Mouse (Mus musculus) granulocyte monocyte progenitor cell, adult 5-6 weeks (primary cell): ENCODE data around the gene Ano6. TPM values are rescaled to one million over a fixed set of nuclear protein-coding genes. Genes with fewer than 3 reads are reported as not detected.

Source experiments
- ATAC-seq: replicated peaks from 2 replicates; pipeline ENCODE4 v1.8.0; 2016; ENCODE audit warnings: mild to moderate bottlenecking, moderate TSS enrichment, inconsistent platforms; ENCODE audit not compliant: poor library complexity, severe bottlenecking
- total RNA-seq, 2 experiments: library from RNA; stranded (forward) in 1 of 2; stranded (reverse) in 1 of 2; fragments of 200-712, 200-1000 nt in 1 of 2; fragments of >200 nt in 1 of 2; fragmentation: Nextera tagmentation in 1 of 2; gene quantifications; 2 replicates each; pipeline ENCODE4 v1.2.3; 2014 to 2017

Gene Ano6
- total RNA-seq, 2 experiments from 2014 or later = 25.3 to 28.7 TPM

DNA sequence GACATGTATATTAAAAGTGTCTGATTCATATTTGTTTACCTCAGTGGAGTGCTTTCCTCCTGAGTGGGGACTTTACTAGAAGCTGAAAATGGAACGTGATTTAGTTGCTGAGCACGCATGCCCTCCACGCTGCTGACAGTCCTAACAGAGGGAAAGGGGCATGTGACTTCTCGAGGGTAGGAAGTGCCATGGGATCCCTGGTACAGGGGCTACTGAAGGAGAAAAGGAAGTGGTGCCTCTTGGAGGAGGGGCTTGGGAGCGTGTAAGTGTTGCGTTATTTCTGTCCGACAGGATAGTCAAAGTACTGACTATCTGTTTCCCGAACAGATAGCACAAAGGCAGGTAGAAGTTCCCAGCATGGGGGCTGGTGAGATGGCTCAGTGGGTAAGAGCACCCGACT is 31.5 kb downstream of the Ano6 start:
- peak; percentile 88 for ATAC-seq

DNA sequence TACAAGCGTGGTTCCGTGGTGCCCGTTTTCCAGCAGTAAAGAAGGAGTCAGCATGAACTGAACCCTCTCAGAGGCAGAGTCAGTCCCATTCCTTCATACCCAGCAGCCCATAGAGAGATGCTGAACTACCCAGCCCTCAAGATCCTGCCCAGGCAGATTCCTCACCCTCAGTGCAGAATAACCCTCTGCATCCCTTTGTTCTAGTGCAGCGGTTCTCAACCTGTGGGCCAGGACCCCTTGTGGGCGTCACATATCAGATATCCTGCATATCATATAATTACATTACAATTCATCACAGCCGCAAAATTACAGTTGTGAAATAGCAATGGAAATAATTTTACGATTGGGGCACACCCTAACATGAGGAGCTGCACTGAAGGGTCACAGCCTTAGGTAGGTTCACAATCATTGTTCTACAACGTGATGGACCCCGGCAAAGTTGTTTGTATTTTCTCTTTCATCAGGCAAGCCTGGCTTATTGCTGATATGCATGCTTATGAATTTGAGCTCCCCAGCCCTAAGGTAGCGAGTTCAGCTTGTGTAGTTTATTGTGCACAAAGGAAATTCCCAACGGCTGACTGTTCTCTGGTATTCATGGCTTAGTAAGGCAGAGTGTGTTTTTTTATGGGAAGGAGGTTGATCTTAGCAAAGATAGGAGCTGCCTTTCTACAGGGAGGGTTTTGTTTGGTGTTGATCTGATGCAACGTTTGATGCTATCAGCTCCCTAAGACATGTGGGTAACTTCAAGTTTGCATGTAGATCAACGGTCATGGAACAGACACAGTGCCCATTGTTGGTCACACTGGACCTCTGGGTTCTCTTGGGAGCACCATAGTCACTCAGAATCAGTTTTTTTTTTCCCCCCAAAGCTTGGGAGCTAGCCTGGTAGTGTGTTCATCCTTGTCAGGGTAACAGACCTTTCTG is 33.0 kb downstream of the Ano6 start:
- ATAC-seq = no peak

- ATAC-seq = no peak
Observed at GRCm38 (mm10) chr15:95826516-95826915, 35.9 kb downstream of the Ano6 start.

- no peak for ATAC-seq
Observed at GRCm38 (mm10) chr15:95827465-95827971, 36.9 kb downstream of the Ano6 start.

GRCm38 (mm10) chr15:95828018-95828646 is 37.5 kb downstream of the Ano6 start:
- peak; percentile 61 for ATAC-seq

DNA sequence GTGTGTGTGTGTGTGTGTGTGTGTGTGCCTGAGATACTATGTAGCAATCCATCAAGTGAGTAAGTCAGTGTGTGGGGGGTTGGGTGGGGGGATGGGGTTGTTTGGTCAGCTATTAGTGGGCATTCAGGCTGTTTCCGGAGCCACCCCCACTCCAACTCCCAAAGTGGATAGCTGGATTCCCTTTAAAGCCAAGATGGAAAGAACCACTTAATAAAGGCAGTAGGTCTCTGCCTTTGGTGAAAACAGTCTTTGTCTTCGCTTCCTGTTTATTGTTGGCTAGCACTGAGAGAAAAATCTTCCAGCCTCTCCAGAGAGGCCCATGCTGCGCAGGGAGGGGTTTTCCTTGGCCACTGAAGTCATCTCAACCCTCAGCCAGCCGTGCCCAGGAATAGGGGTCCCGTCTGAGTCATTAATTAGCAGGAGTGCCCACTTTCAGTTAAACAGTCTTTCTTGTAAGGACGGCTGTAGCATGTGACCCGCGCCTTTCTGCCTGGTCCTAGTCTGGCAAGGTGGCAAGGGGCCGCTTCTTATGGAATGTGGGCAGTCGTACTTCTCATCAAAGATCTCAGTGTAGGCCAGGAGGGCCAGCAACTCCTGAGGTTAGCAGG is 38.1 kb downstream of the Ano6 start:
- ATAC-seq = no peak; the same call in 1 of the 2 replicates

DNA sequence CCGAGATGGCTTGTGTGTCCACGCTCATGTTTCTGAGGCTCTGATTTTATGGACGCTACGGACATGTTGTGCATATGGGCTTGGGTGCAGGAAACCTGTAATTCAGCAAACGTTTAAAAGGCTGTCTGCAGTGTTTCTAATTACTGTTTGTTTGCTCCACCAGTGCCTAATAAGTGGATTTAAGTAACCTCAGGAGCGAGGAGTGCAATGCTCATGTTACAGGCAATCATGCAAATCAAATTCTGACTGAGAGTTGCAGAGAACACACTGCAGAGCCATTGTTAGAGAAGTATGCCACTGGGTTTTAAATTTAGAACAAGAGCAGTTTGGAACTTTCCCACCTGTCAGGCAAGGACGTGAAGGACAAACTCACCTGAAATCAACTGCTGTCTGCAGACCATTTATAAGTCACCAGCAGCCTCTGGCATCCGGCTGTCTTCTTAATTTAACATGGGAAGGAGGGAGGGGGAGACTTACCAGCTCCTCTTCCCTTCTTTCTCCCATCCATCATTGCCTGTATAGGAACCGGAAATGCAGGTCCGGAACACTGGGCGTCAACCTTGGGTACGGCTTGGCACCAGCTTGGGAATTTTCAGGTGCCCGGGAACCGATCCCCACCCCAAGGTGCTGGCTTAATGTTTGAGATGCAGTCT is 39.0 kb downstream of the Ano6 start:
- no peak for ATAC-seq

DNA sequence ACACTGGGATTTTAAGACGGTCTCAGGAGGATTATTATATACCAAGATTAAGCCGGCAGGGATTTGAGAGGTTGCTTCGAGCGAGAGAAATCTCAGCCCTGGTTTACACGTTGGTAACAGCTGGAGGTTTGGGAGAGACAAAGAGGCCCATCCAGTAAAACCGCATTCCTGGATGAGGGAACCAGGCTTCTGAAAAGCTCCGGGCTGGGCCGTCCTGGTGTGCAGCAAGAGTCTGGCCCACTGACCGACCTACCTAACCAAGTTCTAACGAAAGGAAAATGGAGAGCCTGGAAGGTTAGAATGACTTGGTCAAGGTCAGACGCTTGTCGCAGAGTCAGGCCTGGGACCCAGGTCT is 39.5 kb downstream of the Ano6 start:
- no peak for ATAC-seq

DNA sequence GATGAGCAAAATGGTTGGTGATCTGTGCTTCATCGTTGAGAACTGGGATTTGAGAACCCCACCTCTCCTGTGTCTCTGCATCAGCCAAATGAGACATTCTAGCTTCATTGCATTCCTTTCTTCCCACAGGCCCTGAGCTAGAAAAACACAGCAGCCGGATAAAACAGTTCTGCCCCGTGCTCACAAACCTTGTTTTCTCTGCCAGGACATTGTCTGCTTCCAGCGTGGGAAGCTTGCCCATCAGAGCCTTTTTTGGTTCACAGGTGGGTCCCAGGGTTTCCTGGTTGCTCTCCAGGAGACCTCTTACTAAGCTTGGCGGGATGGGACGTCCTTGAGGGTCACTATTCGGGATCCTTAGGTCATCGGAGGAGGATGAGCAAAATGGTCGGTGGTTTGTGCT is 42.6 kb downstream of the Ano6 start:
- ATAC-seq = no peak

- ATAC-seq = no peak
Observed at GRCm38 (mm10) chr15:95836077-95836476, 45.4 kb downstream of the Ano6 start.

- no peak for ATAC-seq
Observed at GRCm38 (mm10) chr15:95836646-95837434, 46.2 kb downstream of the Ano6 start.

- peak; percentile 31; the same call in 1 of the 2 replicates for ATAC-seq
Observed at GRCm38 (mm10) chr15:95837570-95837969, 46.9 kb downstream of the Ano6 start.

DNA sequence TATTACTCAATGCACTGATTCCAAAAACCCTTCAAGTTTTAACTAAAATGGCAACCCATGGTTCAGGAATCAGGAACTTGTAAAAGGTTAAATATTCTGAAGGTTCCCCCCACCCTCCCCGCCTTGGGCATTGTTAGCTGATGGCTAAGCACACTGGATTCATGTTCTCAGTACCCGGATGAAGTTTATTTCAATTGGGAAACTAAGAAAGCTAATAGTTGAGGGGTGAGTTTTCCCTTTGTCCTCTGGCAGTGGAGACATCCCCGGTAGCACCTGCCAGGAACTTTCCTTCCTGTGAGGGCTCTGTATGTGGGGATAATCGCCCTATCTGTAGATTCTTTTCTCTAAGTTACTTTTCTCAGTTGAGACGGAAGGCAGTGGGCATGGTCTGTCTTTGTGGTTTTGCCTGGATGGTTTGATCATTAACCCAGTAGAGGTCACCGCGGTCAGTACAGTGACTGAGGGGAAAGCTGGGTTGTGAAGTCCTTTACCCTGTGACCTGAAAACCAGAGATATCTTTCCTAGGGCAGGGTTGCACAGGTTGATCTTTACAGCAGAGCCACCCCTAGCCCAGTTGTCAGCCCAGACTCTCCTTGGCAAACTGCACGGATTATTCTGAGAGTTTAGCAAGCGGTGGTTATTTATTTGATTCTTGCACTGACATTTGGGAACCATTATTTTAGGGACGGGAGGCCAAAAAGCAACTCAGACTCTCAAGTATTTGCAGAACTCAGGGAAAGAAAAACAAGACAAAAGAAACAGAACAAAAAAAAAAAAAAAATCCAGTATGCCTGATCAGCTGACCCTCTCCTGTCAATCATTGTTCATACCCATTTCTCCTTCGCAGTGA is 47.8 kb downstream of the Ano6 start:
- peak; percentile 80 for ATAC-seq

DNA sequence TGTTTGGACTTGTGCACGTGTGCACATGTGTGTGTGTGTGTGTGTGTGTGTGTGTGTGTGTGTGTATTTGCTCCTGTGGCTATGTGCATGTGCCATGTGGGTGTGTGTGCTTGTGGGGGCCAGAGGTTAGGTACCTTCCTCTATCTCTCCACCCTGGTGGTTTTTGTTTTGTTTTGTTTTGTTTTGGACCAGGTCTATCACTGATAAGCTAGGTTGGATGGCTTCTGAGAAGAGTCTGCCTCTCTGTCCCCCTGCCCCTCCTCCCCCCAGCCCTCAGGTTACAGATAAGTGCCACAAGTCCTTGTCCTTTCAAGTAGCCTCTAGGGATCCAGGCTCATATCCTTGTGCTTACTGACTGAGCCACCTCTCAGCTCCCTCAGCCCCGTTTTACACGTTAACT is 49.1 kb downstream of the Ano6 start:
- no peak for ATAC-seq

GRCm38 (mm10) chr15:95843183-95843949 is 52.7 kb downstream of the Ano6 start:
- no peak for ATAC-seq

- ATAC-seq = no peak
Observed at GRCm38 (mm10) chr15:95844412-95844811, 53.8 kb downstream of the Ano6 start.

GRCm38 (mm10) chr15:95846102-95846501 is 55.5 kb downstream of the Ano6 start:
- no peak for ATAC-seq

DNA sequence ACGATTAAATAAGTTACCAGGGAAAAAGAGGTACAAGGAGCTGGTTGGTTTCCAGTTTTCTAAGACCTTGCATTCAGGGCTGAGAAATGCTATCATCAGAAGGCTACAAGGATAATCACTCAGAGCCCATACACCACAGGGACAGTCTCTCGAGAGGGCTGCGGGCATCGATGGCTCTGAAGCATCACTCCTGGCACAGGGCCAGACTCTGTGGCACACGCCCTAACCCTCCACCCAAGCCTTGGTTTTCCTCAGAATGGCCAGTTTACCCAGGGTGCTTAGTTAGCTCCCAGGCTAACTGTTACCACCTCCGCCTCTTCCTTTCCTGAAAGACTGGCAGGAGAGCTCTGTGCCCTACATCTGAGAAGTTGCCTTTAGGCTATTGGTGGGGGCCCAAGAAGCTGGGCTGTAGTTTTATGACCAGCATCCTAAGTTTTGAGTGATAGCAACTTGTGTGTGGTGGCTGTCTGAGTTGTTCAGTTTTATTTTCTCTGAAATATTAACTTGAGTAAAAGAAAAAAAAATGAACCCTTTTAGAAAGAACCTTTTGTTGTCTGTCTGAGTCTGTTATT is 57.9 kb downstream of the Ano6 start:
- ATAC-seq = no peak
